Mouse (Mus musculus): Measurements from ENCODE around the gene H2-M10.1. TPM values are rescaled to one million over a fixed set of nuclear protein-coding genes. Genes with fewer than 3 reads are reported as not detected.
"Not testable (repeated sequence)": the region's sequence is repeated elsewhere in the genome, so short reads cannot be mapped to it uniquely, and the experiment has no call there.

The H2-M10.1 gene
- polyA plus RNA-seq, 1 experiment, result not detected

DNA sequence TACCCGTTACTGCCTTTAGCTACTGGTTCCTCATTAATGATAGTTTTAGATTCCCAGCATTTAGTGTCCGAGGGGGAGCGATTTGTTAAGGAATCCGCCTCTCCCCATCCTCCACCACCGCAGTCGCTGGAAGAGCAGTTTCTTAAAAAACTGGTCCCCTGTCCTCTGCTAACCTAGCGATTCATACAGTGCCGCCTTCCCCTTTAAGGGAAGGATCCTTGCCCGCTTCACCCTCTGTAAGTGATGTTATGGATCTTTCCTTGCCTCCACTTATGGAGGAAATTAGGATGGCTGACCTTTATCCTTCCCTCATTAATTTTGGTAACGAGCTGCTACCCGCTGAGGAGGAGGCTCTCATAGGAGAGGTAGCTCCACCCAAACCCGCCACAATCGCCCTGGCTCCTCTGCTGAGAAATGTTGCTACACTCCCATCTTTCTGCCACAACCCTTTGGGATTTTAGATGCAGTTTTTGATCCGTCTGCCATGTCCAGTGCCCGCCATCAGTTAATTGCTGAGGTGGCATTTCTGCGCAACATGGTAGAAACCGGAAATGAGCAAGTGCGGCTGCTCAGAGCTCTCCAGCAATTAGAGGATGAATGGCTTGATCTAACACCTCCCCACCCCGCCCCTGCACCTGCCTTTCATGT, 10.8 kb downstream of the H2-M10.1 start:
- H3K79me3 ChIP-seq (ENCODE audit: low read depth), result no peaks in the 10 kb centered on the region
- H3K27me3 ChIP-seq (ENCODE audit: control insufficient read depth, insufficient read depth, insufficient read length), result no peaks in the 10 kb centered on the region
- peak overlapping the region; percentile 45 for H3ac ChIP-seq (ENCODE audit: control insufficient read depth, insufficient read length, low read depth)
- no peaks in the 10 kb centered on the region for H3K79me2 ChIP-seq (ENCODE audit: control insufficient read depth, insufficient read depth)
- no peaks in the 10 kb centered on the region for H3K36me3 ChIP-seq (ENCODE audit: control insufficient read depth, insufficient read depth)
- H3K4me3 ChIP-seq (ENCODE audit: insufficient read depth, poor library complexity, severe bottlenecking), result peak overlapping the region; percentile 28
- TF ChIP-seq CTCF (IDR thresholded peaks at IDR 0.05; ENCODE audit: control insufficient read depth, insufficient read depth, insufficient read length) (no peak), FOSL1 (IDR thresholded peaks at IDR 0.05; ENCODE audit: insufficient read depth, low read length, poor library complexity, severe bottlenecking) (no peak), CEBPB (IDR thresholded peaks at IDR 0.05; ENCODE audit: low read depth) (no peak), MYOG (IDR thresholded peaks at IDR 0.05; ENCODE audit: control insufficient read depth, extremely low read depth, insufficient read length) (no peak), MYOD1 (IDR thresholded peaks at IDR 0.05; ENCODE audit: control insufficient read depth, insufficient read length, low read depth) (no peak), MAX (IDR thresholded peaks at IDR 0.05) (no peak), USF1 (IDR thresholded peaks at IDR 0.05; ENCODE audit: low read depth) (no peak)

DNA sequence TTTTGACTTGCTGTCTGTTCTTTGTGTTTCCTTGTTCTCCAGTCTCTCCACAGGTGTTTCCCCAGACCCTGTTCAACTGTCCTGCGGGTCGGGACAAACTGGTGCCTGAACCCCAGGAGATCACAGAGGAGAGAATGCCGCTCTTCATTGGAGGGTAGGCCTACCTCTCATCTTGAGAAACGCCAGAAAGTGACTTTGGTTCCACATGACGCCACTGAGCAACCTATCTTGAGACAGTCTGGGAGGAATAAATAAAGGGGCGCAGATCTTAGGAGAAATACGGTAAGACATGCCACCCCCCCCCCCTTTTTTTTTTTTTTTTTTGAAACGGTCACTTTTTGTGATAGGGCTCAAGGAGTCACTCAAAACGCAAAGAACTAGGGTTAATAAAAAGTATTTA, 11.4 kb downstream of the H2-M10.1 start:
- no peaks in the 10 kb centered on the region for H3K27me3 ChIP-seq (ENCODE audit: control insufficient read depth, insufficient read depth, insufficient read length)
- H3K79me2 ChIP-seq (ENCODE audit: control insufficient read depth, insufficient read depth), result no peaks in the 10 kb centered on the region
- peak overlapping the region; percentile 28 for H3K4me3 ChIP-seq (ENCODE audit: insufficient read depth, poor library complexity, severe bottlenecking)
- H3ac ChIP-seq (ENCODE audit: control insufficient read depth, insufficient read length, low read depth), result no peak overlapping the region
- TF ChIP-seq CEBPB (IDR thresholded peaks at IDR 0.05; ENCODE audit: low read depth) (no peak), MAX (IDR thresholded peaks at IDR 0.05) (no peak)
- H3K79me3 ChIP-seq (ENCODE audit: low read depth), result no peaks in the 10 kb centered on the region
- no peaks in the 10 kb centered on the region for H3K36me3 ChIP-seq (ENCODE audit: control insufficient read depth, insufficient read depth)

GRCm38 (mm10) chr17:36309293-36309692, 16.7 kb downstream of the H2-M10.1 start:
- Histone ChIP-seq H3ac (ENCODE audit: control insufficient read depth, insufficient read length, low read depth) (no peak overlapping the region), H3K79me2 (ENCODE audit: control insufficient read depth, insufficient read depth) (no peaks in the 10 kb centered on the region), H3K79me3 (ENCODE audit: low read depth) (no peaks in the 10 kb centered on the region), H3K27me3 (ENCODE audit: control insufficient read depth, insufficient read depth, insufficient read length) (no peaks in the 10 kb centered on the region), H3K36me3 (ENCODE audit: control insufficient read depth, insufficient read depth) (no peaks in the 10 kb centered on the region), H3K4me3 (ENCODE audit: insufficient read depth, poor library complexity, severe bottlenecking) (no peak overlapping the region)
- TF ChIP-seq MYOG (IDR thresholded peaks at IDR 0.05; ENCODE audit: control insufficient read depth, extremely low read depth, insufficient read length) (no peak), USF1 (IDR thresholded peaks at IDR 0.05; ENCODE audit: low read depth) (no peak), CEBPB (IDR thresholded peaks at IDR 0.05; ENCODE audit: low read depth) (no peak), MYOD1 (IDR thresholded peaks at IDR 0.05; ENCODE audit: control insufficient read depth, insufficient read length, low read depth) (no peak), CTCF (IDR thresholded peaks at IDR 0.05; ENCODE audit: control insufficient read depth, insufficient read depth, insufficient read length) (no peak), MAX (IDR thresholded peaks at IDR 0.05) (no peak), FOSL1 (IDR thresholded peaks at IDR 0.05; ENCODE audit: insufficient read depth, low read length, poor library complexity, severe bottlenecking) (no peak)

- not testable (repeated sequence) for H3K79me3 ChIP-seq (ENCODE audit: low read depth); H3K4me3 ChIP-seq (ENCODE audit: insufficient read depth, poor library complexity, severe bottlenecking); H3K27me3 ChIP-seq (ENCODE audit: control insufficient read depth, insufficient read depth, insufficient read length); H3K79me2 ChIP-seq (ENCODE audit: control insufficient read depth, insufficient read depth); H3ac ChIP-seq (ENCODE audit: control insufficient read depth, insufficient read length, low read depth); H3K36me3 ChIP-seq (ENCODE audit: control insufficient read depth, insufficient read depth)
- TF ChIP-seq CTCF (IDR thresholded peaks at IDR 0.05; ENCODE audit: control insufficient read depth, insufficient read depth, insufficient read length), result peak; percentile 1
Observed at GRCm38 (mm10) chr17:36308855-36309254, 17.1 kb downstream of the H2-M10.1 start.

DNA sequence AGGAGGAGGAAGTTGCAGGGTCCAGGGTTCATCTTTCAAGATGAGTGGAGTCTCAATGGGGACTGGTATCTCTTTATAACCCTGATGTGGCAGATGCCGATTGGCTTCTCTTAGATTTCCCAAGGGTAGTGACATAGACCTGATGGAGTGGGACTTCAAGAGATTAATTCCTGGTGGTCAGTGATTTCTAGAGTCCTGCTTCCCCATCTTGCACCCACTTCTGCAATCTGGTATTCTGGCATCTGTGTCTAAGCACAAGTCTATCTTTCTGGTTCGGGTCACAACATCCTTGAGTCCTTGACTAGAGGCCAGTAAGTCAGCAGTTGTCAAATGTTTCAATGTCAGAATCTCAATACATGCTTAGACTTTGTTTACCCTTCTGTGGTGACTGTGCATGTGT, 39.6 kb downstream of the H2-M10.1 start, which contains the start of gene H2-M10.2:
Gene H2-M10.2, minus strand, starts transcription at position 101 of the 400 bp plus-strand sequence.
- H3K79me3 ChIP-seq (ENCODE audit: low read depth), result no peaks in the 10 kb centered on the region
- H3K36me3 ChIP-seq (ENCODE audit: control insufficient read depth, insufficient read depth), result no peaks in the 10 kb centered on the region
- H3K4me3 ChIP-seq (ENCODE audit: insufficient read depth, poor library complexity, severe bottlenecking), result no peak within 1 kb of the TSS
- H3ac ChIP-seq (ENCODE audit: control insufficient read depth, insufficient read length, low read depth), result no peak within 1 kb of the TSS
- peaks cover 3% of the 10 kb centered on the region for H3K27me3 ChIP-seq (ENCODE audit: control insufficient read depth, insufficient read depth, insufficient read length)
- TF ChIP-seq FOSL1 (IDR thresholded peaks at IDR 0.05; ENCODE audit: insufficient read depth, low read length, poor library complexity, severe bottlenecking) (no peak), MYOG (IDR thresholded peaks at IDR 0.05; ENCODE audit: control insufficient read depth, extremely low read depth, insufficient read length) (no peak), CTCF (IDR thresholded peaks at IDR 0.05; ENCODE audit: control insufficient read depth, insufficient read depth, insufficient read length) (no peak), CEBPB (IDR thresholded peaks at IDR 0.05; ENCODE audit: low read depth) (no peak), MYOD1 (IDR thresholded peaks at IDR 0.05; ENCODE audit: control insufficient read depth, insufficient read length, low read depth) (no peak)
- H3K79me2 ChIP-seq (ENCODE audit: control insufficient read depth, insufficient read depth), result no peaks in the 10 kb centered on the region

DNA sequence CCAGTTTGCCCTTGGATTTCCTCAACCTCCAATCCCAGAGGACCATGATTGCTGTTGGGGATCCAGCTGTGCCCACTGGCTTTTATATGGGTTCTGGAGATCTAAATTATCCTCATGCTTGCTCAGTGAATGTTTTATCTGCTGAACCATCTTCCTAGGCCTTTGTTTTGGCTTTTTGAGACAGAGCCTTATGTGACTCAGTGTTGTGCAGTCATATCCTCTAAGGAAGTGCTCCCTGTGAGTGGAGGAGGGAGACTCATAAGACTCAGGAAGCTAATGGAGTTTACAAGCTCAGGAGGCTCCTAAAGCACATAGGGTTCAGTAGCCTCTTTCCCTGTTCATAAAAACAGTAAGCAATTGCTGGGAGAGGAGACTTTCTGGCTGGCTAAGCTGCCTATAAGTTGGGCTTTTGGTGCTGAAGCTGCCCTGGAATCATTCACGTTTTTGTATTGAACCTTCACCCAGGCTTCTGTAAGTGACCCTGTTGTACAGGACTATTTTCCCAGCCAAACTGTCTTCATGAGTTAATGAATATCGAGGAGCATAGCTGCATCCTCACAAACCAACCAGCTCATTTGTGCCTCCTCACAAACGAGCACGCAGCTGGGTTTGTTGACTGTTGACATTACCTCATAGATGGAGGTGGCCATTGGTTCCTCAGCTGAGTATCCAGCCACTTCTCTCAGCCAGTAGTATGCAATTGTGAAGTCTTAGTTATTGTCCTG, 44.3 kb downstream of the H2-M10.1 start:
- H3K27me3 ChIP-seq (ENCODE audit: control insufficient read depth, insufficient read depth, insufficient read length), result no peaks in the 10 kb centered on the region
- peaks cover 21% of the 10 kb centered on the region for H3K79me2 ChIP-seq (ENCODE audit: control insufficient read depth, insufficient read depth)
- TF ChIP-seq USF1 (IDR thresholded peaks at IDR 0.05; ENCODE audit: low read depth) (no peak), MAX (IDR thresholded peaks at IDR 0.05) (no peak), CEBPB (IDR thresholded peaks at IDR 0.05; ENCODE audit: low read depth) (no peak), FOSL1 (IDR thresholded peaks at IDR 0.05; ENCODE audit: insufficient read depth, low read length, poor library complexity, severe bottlenecking) (no peak), MYOG (IDR thresholded peaks at IDR 0.05; ENCODE audit: control insufficient read depth, extremely low read depth, insufficient read length) (no peak), CTCF (IDR thresholded peaks at IDR 0.05; ENCODE audit: control insufficient read depth, insufficient read depth, insufficient read length) (no peak)
- no peak overlapping the region for H3ac ChIP-seq (ENCODE audit: control insufficient read depth, insufficient read length, low read depth)
- H3K36me3 ChIP-seq (ENCODE audit: control insufficient read depth, insufficient read depth), result peaks cover 36% of the 10 kb centered on the region
- no peak overlapping the region for H3K4me3 ChIP-seq (ENCODE audit: insufficient read depth, poor library complexity, severe bottlenecking)
- H3K79me3 ChIP-seq (ENCODE audit: low read depth), result peaks cover 10% of the 10 kb centered on the region
